Mouse (Mus musculus): ENCODE results near the gene Trim50. TPM values are rescaled to one million over a fixed set of nuclear protein-coding genes. Genes with fewer than 3 reads are reported as not detected.

The Trim50 gene
- polyA plus RNA-seq, 1 experiment from 2014 or later: not detected

DNA sequence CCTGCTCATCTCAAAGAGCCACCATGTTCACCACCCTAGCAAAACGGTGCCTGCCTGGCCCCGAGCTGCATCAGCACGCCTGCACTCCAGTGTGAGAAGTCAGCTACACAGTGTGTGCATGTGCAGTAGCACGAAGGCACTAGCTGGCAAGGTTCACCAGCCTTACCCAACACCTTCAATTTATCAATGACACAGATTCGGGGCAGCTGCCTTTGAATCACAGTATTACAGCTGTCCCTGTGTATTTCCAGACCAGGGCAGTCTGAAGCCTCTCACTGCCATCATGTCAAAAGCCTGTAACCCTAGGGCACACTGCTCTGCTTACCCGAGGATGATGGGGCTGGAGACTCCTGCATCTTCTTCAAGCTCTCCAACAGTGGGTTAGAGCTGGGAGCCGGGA, 29.7 kb downstream of the Trim50 start:
- Histone ChIP-seq H3K9me3 (ENCODE audit: control insufficient read depth, low read length) (no peaks in the 10 kb centered on the region), H3K27me3 (ENCODE audit: control insufficient read depth, insufficient read depth, low read length) (no peaks in the 10 kb centered on the region), H3K9ac (ENCODE audit: low read length) (no peak overlapping the region), H3K4me1 (ENCODE audit: control insufficient read depth in 2 of 2, insufficient read depth in 2 of 2, low read length in 2 of 2) (no peaks in the 10 kb centered on the region), H3K4me2 (ENCODE audit: low read length) (no peak overlapping the region), H3K4me3 (ENCODE audit: control insufficient read depth in 1 of 2, insufficient read depth in 1 of 2, low read depth in 1 of 2, low read length in 2 of 2) (no peak overlapping the region), H3K36me3 (ENCODE audit: control insufficient read depth, insufficient read depth, low read length) (peaks cover 99% of the 10 kb centered on the region), H3K27ac (replicated peaks in 1 of 2; ENCODE audit: control insufficient read depth in 1 of 2, insufficient read depth in 1 of 2, low read depth in 2 of 2, low read length in 2 of 2) (no peak overlapping the region)
- 87% methylated on average over 7 of the region's 7 CpGs for WGBS
- ATAC-seq (ENCODE audit: insufficient number of reproducible peaks, insufficient read depth, low FRiP score, low read depth): no peak

DNA sequence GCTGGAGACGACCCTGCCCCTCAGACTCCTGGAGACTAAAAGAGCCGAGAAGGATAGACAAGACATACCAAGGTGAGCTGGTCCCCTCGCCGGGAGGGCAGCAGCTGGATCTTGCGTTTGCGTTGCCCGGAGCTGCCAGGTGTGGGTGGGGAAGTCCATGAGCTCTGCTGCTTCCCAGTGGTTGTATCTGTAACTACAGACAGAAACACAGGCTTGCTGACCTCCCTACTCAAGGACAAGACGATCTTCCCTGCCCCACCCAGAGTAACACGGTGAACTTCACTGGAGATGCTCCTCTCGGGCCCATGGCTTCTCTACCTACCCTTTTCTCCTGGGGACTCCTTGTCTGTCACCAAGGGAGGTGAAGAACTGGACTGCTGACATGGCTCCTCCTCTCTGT, 30.7 kb downstream of the Trim50 start:
- no peak overlapping the region for H3K27ac ChIP-seq (replicated peaks in 1 of 2; ENCODE audit: control insufficient read depth in 1 of 2, insufficient read depth in 1 of 2, low read depth in 2 of 2, low read length in 2 of 2)

DNA sequence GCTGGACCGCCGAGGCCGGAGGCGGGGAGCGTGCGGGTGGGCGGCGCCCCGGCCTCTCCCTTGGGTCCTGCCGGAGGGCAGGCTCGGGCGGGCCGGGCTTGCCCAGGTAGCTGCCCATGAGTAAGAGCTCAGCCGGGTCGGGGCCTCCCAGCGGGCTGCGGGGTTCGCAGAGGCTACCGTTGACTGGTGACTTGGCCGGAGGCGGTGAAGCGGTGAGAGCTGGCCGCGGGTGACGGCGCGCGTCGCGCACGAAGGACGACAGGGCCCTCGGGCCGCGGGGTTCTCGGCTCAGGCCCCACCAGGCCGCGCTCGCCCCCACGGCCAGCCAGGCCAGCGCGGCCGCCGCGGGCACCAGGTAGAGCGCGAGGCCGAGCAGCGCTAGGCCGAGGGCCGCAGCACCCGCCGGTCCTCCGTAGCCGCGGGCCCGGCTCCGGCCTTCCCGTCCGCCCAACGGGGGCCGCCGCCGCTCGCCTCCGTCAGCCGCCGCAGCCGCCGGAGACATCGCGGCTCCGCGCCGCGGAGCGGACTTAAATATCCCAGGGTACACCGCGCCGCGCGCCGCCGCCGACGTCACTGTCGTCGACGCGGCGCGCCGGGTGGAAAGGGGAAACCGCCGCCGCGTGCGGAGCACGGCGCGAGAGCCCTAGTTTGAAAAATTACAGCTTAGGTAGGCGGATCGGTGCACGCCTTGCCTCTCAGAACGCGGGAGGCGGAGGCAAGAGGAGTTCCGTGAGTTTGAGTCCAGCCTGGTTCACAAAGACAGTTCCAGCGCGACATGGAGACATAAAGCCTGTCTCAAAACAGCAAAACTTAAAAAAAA, 41.1 kb downstream of the Trim50 start, which contains the start of gene Pom121:
Gene Pom121, minus strand, starts transcription at position 543 of the 820 bp plus-strand sequence.
- no peaks in the 10 kb centered on the region for H3K27me3 ChIP-seq (ENCODE audit: control insufficient read depth, insufficient read depth, low read length)
- no peaks in the 10 kb centered on the region for H3K9me3 ChIP-seq (ENCODE audit: control insufficient read depth, low read length)
- H3K4me3 ChIP-seq (ENCODE audit: control insufficient read depth in 1 of 2, insufficient read depth in 1 of 2, low read depth in 1 of 2, low read length in 2 of 2): peak within 1 kb of the TSS; percentile 95 to 99
- H3K9ac ChIP-seq (ENCODE audit: low read length): peak within 1 kb of the TSS; percentile 98
- H3K27ac ChIP-seq (replicated peaks in 1 of 2; ENCODE audit: control insufficient read depth in 1 of 2, insufficient read depth in 1 of 2, low read depth in 2 of 2, low read length in 2 of 2): peak within 1 kb of the TSS; percentile 87 to 88
- WGBS: under 1% methylated on average over 97 of the region's 110 CpGs
- H3K36me3 ChIP-seq (ENCODE audit: control insufficient read depth, insufficient read depth, low read length): peaks cover 31% of the 10 kb centered on the region
- peak within 1 kb of the TSS; percentile 76 for H3K4me2 ChIP-seq (ENCODE audit: low read length)
- ATAC-seq (ENCODE audit: insufficient number of reproducible peaks, insufficient read depth, low FRiP score, low read depth): peak; percentile 86
- peaks cover 3 to 14% of the 10 kb centered on the region in 2 experiments; a peak in 3 of 4 replicates for H3K4me1 ChIP-seq (ENCODE audit: control insufficient read depth in 2 of 2, insufficient read depth in 2 of 2, low read length in 2 of 2)

More for the DNA sequence above, 30.7 kb downstream of the Trim50 start:
- no peak overlapping the region for H3K4me2 ChIP-seq (ENCODE audit: low read length)
- H3K9ac ChIP-seq (ENCODE audit: low read length): no peak overlapping the region
- no peak for ATAC-seq (ENCODE audit: insufficient number of reproducible peaks, insufficient read depth, low FRiP score, low read depth)
- no peaks in the 10 kb centered on the region for H3K9me3 ChIP-seq (ENCODE audit: control insufficient read depth, low read length)
- no peaks in the 10 kb centered on the region for H3K27me3 ChIP-seq (ENCODE audit: control insufficient read depth, insufficient read depth, low read length)
- peaks cover 99% of the 10 kb centered on the region for H3K36me3 ChIP-seq (ENCODE audit: control insufficient read depth, insufficient read depth, low read length)
- WGBS: 80% methylated on average over 10 of the region's 10 CpGs
- no peak overlapping the region for H3K4me3 ChIP-seq (ENCODE audit: control insufficient read depth in 1 of 2, insufficient read depth in 1 of 2, low read depth in 1 of 2, low read length in 2 of 2)
- H3K4me1 ChIP-seq (ENCODE audit: control insufficient read depth in 2 of 2, insufficient read depth in 2 of 2, low read length in 2 of 2): no peaks in the 10 kb centered on the region

DNA sequence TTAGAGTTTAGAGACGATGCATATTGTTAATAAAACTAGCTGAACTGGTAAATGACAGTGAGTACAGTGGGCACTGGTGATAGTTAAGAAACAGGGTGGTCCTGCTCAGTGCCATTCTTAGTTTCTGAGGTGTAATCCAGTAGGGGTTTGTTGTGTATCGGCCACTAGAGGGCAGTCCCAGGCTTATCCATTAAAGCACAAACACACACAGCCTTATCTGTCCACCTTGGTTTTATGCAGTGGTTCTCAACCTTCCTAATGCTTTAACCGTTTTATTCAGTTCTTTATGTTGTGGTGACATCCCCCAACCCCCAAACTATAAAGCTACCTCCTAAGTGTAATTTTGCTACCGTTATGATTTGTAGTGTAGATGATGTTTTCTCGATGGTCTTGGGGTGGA, 42.7 kb downstream of the Trim50 start:
- Histone ChIP-seq H3K27ac (replicated peaks in 1 of 2; ENCODE audit: control insufficient read depth in 1 of 2, insufficient read depth in 1 of 2, low read depth in 2 of 2, low read length in 2 of 2) (no peak overlapping the region), H3K4me1 (ENCODE audit: control insufficient read depth in 2 of 2, insufficient read depth in 2 of 2, low read length in 2 of 2) (peaks cover 3 to 14% of the 10 kb centered on the region in 2 experiments; a peak in 3 of 4 replicates), H3K4me2 (ENCODE audit: low read length) (no peak overlapping the region), H3K9ac (ENCODE audit: low read length) (no peak overlapping the region), H3K36me3 (ENCODE audit: control insufficient read depth, insufficient read depth, low read length) (peaks cover 15% of the 10 kb centered on the region), H3K4me3 (ENCODE audit: control insufficient read depth in 1 of 2, insufficient read depth in 1 of 2, low read depth in 1 of 2, low read length in 2 of 2) (no peak overlapping the region), H3K9me3 (ENCODE audit: control insufficient read depth, low read length) (no peaks in the 10 kb centered on the region), H3K27me3 (ENCODE audit: control insufficient read depth, insufficient read depth, low read length) (no peaks in the 10 kb centered on the region)
- 46% methylated on average over 5 of the region's 5 CpGs for WGBS
- ATAC-seq (ENCODE audit: insufficient number of reproducible peaks, insufficient read depth, low FRiP score, low read depth): no peak

DNA sequence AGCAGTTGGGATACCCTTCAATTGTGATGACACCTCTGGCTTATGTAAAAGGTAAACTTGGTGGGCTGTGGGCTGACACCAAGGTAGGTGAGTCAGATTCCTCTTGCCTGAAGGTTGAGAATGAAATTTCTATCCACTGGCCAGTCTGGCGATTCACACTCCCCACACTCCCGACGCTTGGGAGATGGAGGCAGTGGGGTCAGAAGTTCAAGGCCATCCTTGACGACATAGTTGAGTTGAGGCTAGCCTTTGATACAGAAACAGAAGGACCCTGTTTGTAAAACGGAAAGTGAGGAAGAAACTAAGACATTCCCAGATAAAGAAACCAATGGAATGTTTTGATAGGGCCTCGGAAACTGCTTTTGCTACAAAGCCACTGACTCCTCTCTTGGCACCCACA, 46.3 kb downstream of the Trim50 start:
- Histone ChIP-seq H3K4me1 (ENCODE audit: control insufficient read depth in 2 of 2, insufficient read depth in 2 of 2, low read length in 2 of 2) (peaks cover 3 to 4% of the 10 kb centered on the region in 2 experiments; a peak in 3 of 4 replicates), H3K4me2 (ENCODE audit: low read length) (no peak overlapping the region), H3K27me3 (ENCODE audit: control insufficient read depth, insufficient read depth, low read length) (no peaks in the 10 kb centered on the region), H3K36me3 (ENCODE audit: control insufficient read depth, insufficient read depth, low read length) (no peaks in the 10 kb centered on the region), H3K4me3 (ENCODE audit: control insufficient read depth in 1 of 2, insufficient read depth in 1 of 2, low read depth in 1 of 2, low read length in 2 of 2) (no peak overlapping the region), H3K9me3 (ENCODE audit: control insufficient read depth, low read length) (no peaks in the 10 kb centered on the region), H3K9ac (ENCODE audit: low read length) (no peak overlapping the region), H3K27ac (replicated peaks in 1 of 2; ENCODE audit: control insufficient read depth in 1 of 2, insufficient read depth in 1 of 2, low read depth in 2 of 2, low read length in 2 of 2) (no peak overlapping the region; a peak in 1 of 4 replicates)
- WGBS: 43% methylated on average over 6 of the region's 6 CpGs
- no peak for ATAC-seq (ENCODE audit: insufficient number of reproducible peaks, insufficient read depth, low FRiP score, low read depth)

DNA sequence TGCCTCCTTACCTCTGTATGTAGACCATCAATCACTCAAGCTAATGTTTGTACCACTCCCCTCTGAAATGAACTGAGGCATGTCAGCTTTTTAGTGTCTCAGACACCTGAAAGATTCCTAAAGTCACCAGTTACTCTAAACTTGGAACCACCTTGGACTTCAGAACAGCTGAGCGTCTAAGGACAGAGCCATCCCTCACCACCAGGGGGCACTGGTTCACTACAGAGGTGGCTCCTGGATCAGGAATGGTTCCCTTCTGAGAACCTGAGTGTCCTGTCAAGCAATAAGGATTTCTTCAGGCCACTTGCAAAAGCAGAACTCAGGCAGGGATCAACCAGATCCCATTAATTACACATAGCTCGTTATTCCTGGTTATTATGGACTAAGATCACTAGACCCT, 47.1 kb downstream of the Trim50 start:
- no peak for ATAC-seq (ENCODE audit: insufficient number of reproducible peaks, insufficient read depth, low FRiP score, low read depth)
- no peak overlapping the region for H3K27ac ChIP-seq (replicated peaks in 1 of 2; ENCODE audit: control insufficient read depth in 1 of 2, insufficient read depth in 1 of 2, low read depth in 2 of 2, low read length in 2 of 2)
- no peak overlapping the region for H3K9ac ChIP-seq (ENCODE audit: low read length)
- WGBS: 8% methylated on average over 2 of the region's 2 CpGs
- no peaks in the 10 kb centered on the region for H3K36me3 ChIP-seq (ENCODE audit: control insufficient read depth, insufficient read depth, low read length)
- H3K9me3 ChIP-seq (ENCODE audit: control insufficient read depth, low read length): no peaks in the 10 kb centered on the region
- H3K4me2 ChIP-seq (ENCODE audit: low read length): no peak overlapping the region
- no peaks in the 10 kb centered on the region; a peak in 1 of 4 replicates for H3K4me1 ChIP-seq (ENCODE audit: control insufficient read depth in 2 of 2, insufficient read depth in 2 of 2, low read length in 2 of 2)
- H3K27me3 ChIP-seq (ENCODE audit: control insufficient read depth, insufficient read depth, low read length): no peaks in the 10 kb centered on the region
- no peak overlapping the region for H3K4me3 ChIP-seq (ENCODE audit: control insufficient read depth in 1 of 2, insufficient read depth in 1 of 2, low read depth in 1 of 2, low read length in 2 of 2)

DNA sequence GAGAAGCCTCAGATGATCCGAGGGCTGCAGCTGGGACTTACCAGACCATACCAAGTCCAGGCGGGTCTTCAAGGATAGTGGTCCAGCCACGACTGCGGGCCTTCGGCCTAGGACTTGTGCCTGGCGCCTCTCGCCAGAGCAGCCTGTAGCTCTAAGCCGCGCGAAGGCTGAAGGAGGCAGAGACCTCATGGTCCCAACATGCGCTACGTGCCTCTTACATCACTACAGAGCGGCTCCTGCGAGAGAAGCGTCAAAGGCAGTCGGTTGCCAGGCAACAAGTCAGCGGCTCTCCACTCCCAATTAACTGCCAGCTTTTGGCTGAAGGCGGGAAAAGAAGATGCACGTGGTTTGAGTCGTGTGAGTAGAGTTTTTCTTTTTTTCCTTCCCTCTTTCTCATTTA, 51.5 kb downstream of the Trim50 start:
- Histone ChIP-seq H3K4me1 (ENCODE audit: control insufficient read depth in 2 of 2, insufficient read depth in 2 of 2, low read length in 2 of 2) (no peaks in the 10 kb centered on the region; a peak in 1 of 4 replicates), H3K9ac (ENCODE audit: low read length) (no peak overlapping the region), H3K9me3 (ENCODE audit: control insufficient read depth, low read length) (no peaks in the 10 kb centered on the region), H3K36me3 (ENCODE audit: control insufficient read depth, insufficient read depth, low read length) (peaks cover 8% of the 10 kb centered on the region; the same call in 1 of the 2 replicates), H3K4me3 (ENCODE audit: control insufficient read depth in 1 of 2, insufficient read depth in 1 of 2, low read depth in 1 of 2, low read length in 2 of 2) (no peak overlapping the region), H3K4me2 (ENCODE audit: low read length) (no peak overlapping the region), H3K27me3 (ENCODE audit: control insufficient read depth, insufficient read depth, low read length) (no peaks in the 10 kb centered on the region), H3K27ac (replicated peaks in 1 of 2; ENCODE audit: control insufficient read depth in 1 of 2, insufficient read depth in 1 of 2, low read depth in 2 of 2, low read length in 2 of 2) (no peak overlapping the region)
- ATAC-seq (ENCODE audit: insufficient number of reproducible peaks, insufficient read depth, low FRiP score, low read depth): 0 out of 2 replicates have a peak, but pooled peaks have one; percentile 16
- WGBS: 37% methylated on average over 20 of the region's 20 CpGs

Data from heart, embryonic 14.5 days (tissue).